Mouse (Mus musculus): ENCODE measurements around the gene Zmym3.
A peak's percentile ranks its signal among the peaks of the same experiment; 100 is the strongest.

Zmym3 gene

GRCm38 (mm10) chrX:101376190-101376968, 44.3 kb downstream of the Zmym3 start, which contains the start of gene Gjb1:
TSS of gene Gjb1 (plus strand) at chrX:101376378.
- DNase-seq (ENCODE audit: low read depth), result no peak

- no peak for DNase-seq (ENCODE audit: low read depth)
These were observed 47.7 kb downstream of the Zmym3 start for GRCm38 (mm10) chrX:101372946-101373345.

GRCm38 (mm10) chrX:101370573-101370972, 50.1 kb downstream of the Zmym3 start:
- no peak for DNase-seq (ENCODE audit: low read depth)

- peak; percentile 81 for DNase-seq (ENCODE audit: low read depth)
These were observed 51.6 kb downstream of the Zmym3 start for GRCm38 (mm10) chrX:101369001-101369400.

- peak; percentile 33 for DNase-seq (ENCODE audit: low read depth)
These were observed 61.7 kb downstream of the Zmym3 start for GRCm38 (mm10) chrX:101358902-101359301.
